Mouse (Mus musculus): ENCODE data around the gene Lrrc15. TPM values are rescaled to one million over a fixed set of nuclear protein-coding genes. Genes with fewer than 3 reads are reported as not detected.
A peak's percentile ranks its signal among the peaks of the same experiment; 100 is the strongest.

Gene Lrrc15
- polyA plus RNA-seq, 1 experiment from 2014 or later, result 0.53 TPM

GRCm38 (mm10) chr16:30271941-30272595, 11.0 kb downstream of the Lrrc15 start:
- ATAC-seq (ENCODE audit: low FRiP score), result no peak
- no peak overlapping the region for H3K4me3 ChIP-seq
- 65% methylated on average over 6 of the region's 6 CpGs for WGBS
- no peak overlapping the region; the same call in 1 of the 2 replicates for H3K27ac ChIP-seq
- H3K36me3 ChIP-seq, result no peaks in the 10 kb centered on the region
- no peak overlapping the region for H3K9ac ChIP-seq
- no peak overlapping the region for H3K4me2 ChIP-seq (replicated peaks)
- H3K9me3 ChIP-seq (replicated peaks), result no peaks in the 10 kb centered on the region
- peaks cover 6% of the 10 kb centered on the region; the same call in 1 of the 2 replicates for H3K27me3 ChIP-seq
- peaks cover 4% of the 10 kb centered on the region; the same call in 1 of the 2 replicates for H3K4me1 ChIP-seq

GRCm38 (mm10) chr16:30271223-30271761, 11.8 kb downstream of the Lrrc15 start:
- Histone ChIP-seq H3K27ac (no peak overlapping the region; the same call in 1 of the 2 replicates), H3K9ac (no peak overlapping the region), H3K4me2 (replicated peaks) (no peak overlapping the region), H3K27me3 (peaks cover 6% of the 10 kb centered on the region; the same call in 1 of the 2 replicates), H3K4me1 (peaks cover 4% of the 10 kb centered on the region; the same call in 1 of the 2 replicates), H3K4me3 (no peak overlapping the region), H3K36me3 (no peaks in the 10 kb centered on the region), H3K9me3 (replicated peaks) (no peaks in the 10 kb centered on the region)
- WGBS, result 69% methylated on average over 8 of the region's 8 CpGs
- no peak for ATAC-seq (ENCODE audit: low FRiP score)

- Histone ChIP-seq H3K27me3 (peaks cover 10% of the 10 kb centered on the region; the same call in 1 of the 2 replicates), H3K36me3 (no peaks in the 10 kb centered on the region), H3K4me1 (no peaks in the 10 kb centered on the region), H3K9ac (no peak within 1 kb of the TSS), H3K9me3 (replicated peaks) (no peaks in the 10 kb centered on the region), H3K4me3 (no peak within 1 kb of the TSS), H3K27ac (no peak within 1 kb of the TSS), H3K4me2 (replicated peaks) (no peak within 1 kb of the TSS)
- ATAC-seq (ENCODE audit: low FRiP score), result no peak
- WGBS, result 83% methylated on average over 5 of the region's 5 CpGs
These were observed 15.7 kb downstream of the Lrrc15 start, which contains the start of gene Cpn2 for GRCm38 (mm10) chr16:30267359-30267758. Cpn2 (minus strand) TSS chr16:30267499.

- H3K27me3 ChIP-seq, result peaks cover 10% of the 10 kb centered on the region; the same call in 1 of the 2 replicates
- H3K4me3 ChIP-seq, result no peak overlapping the region
- H3K36me3 ChIP-seq, result no peaks in the 10 kb centered on the region
- no peak for ATAC-seq (ENCODE audit: low FRiP score)
- no peaks in the 10 kb centered on the region for H3K4me1 ChIP-seq
- no peak overlapping the region for H3K27ac ChIP-seq
- H3K9ac ChIP-seq, result no peak overlapping the region
- H3K4me2 ChIP-seq (replicated peaks), result no peak overlapping the region
- 90% methylated on average over 5 of the region's 5 CpGs for WGBS
- no peaks in the 10 kb centered on the region for H3K9me3 ChIP-seq (replicated peaks)
These were observed 16.5 kb downstream of the Lrrc15 start for GRCm38 (mm10) chr16:30266561-30266960.

- no peak overlapping the region for H3K9ac ChIP-seq
- no peaks in the 10 kb centered on the region for H3K36me3 ChIP-seq
- H3K4me1 ChIP-seq, result no peaks in the 10 kb centered on the region
- 74% methylated on average over 4 of the region's 4 CpGs for WGBS
- H3K27me3 ChIP-seq, result peaks cover 10% of the 10 kb centered on the region; the same call in 1 of the 2 replicates
- no peak for ATAC-seq (ENCODE audit: low FRiP score)
- H3K27ac ChIP-seq, result no peak overlapping the region
- no peaks in the 10 kb centered on the region for H3K9me3 ChIP-seq (replicated peaks)
- no peak overlapping the region for H3K4me2 ChIP-seq (replicated peaks)
- no peak overlapping the region for H3K4me3 ChIP-seq
These were observed 17.4 kb downstream of the Lrrc15 start for GRCm38 (mm10) chr16:30265611-30266010.

- Histone ChIP-seq H3K4me2 (replicated peaks) (no peak overlapping the region), H3K27me3 (peaks cover 5% of the 10 kb centered on the region; the same call in 1 of the 2 replicates), H3K36me3 (no peaks in the 10 kb centered on the region), H3K9me3 (replicated peaks) (no peaks in the 10 kb centered on the region), H3K27ac (no peak overlapping the region), H3K9ac (no peak overlapping the region), H3K4me3 (no peak overlapping the region), H3K4me1 (no peaks in the 10 kb centered on the region)
- WGBS, result 55% methylated on average over 4 of the region's 4 CpGs
- ATAC-seq (ENCODE audit: low FRiP score), result no peak
These were observed 19.9 kb downstream of the Lrrc15 start for GRCm38 (mm10) chr16:30263156-30263555.

- H3K27me3 ChIP-seq, result peaks cover 5% of the 10 kb centered on the region; the same call in 1 of the 2 replicates
- H3K9me3 ChIP-seq (replicated peaks), result no peaks in the 10 kb centered on the region
- no peak overlapping the region for H3K27ac ChIP-seq
- 0 out of 2 replicates have a peak, but pooled peaks have one; percentile 23 for ATAC-seq (ENCODE audit: low FRiP score)
- H3K9ac ChIP-seq, result no peak overlapping the region
- no peak overlapping the region for H3K4me2 ChIP-seq (replicated peaks)
- 1% methylated on average over 2 of the region's 2 CpGs for WGBS
- no peak overlapping the region for H3K4me3 ChIP-seq
- H3K4me1 ChIP-seq, result no peaks in the 10 kb centered on the region
- H3K36me3 ChIP-seq, result no peaks in the 10 kb centered on the region
These were observed 20.4 kb downstream of the Lrrc15 start for GRCm38 (mm10) chr16:30262664-30263063.

GRCm38 (mm10) chr16:30262157-30262556, 20.9 kb downstream of the Lrrc15 start:
- H3K27ac ChIP-seq, result no peak overlapping the region
- no peak overlapping the region for H3K4me2 ChIP-seq (replicated peaks)
- 90% methylated on average over 10 of the region's 10 CpGs for WGBS
- no peaks in the 10 kb centered on the region for H3K9me3 ChIP-seq (replicated peaks)
- ATAC-seq (ENCODE audit: low FRiP score), result no peak
- H3K36me3 ChIP-seq, result no peaks in the 10 kb centered on the region
- no peak overlapping the region for H3K4me3 ChIP-seq
- H3K27me3 ChIP-seq, result peaks cover 8% of the 10 kb centered on the region; the same call in 1 of the 2 replicates
- no peaks in the 10 kb centered on the region for H3K4me1 ChIP-seq
- no peak overlapping the region for H3K9ac ChIP-seq

- no peak overlapping the region for H3K27ac ChIP-seq
- H3K27me3 ChIP-seq, result peaks cover 12% of the 10 kb centered on the region; the same call in 1 of the 2 replicates
- H3K9me3 ChIP-seq (replicated peaks), result no peaks in the 10 kb centered on the region
- H3K4me2 ChIP-seq (replicated peaks), result no peak overlapping the region
- H3K9ac ChIP-seq, result no peak overlapping the region
- no peak overlapping the region for H3K4me3 ChIP-seq
- WGBS, result 90% methylated on average over 9 of the region's 9 CpGs
- no peak for ATAC-seq (ENCODE audit: low FRiP score)
- no peaks in the 10 kb centered on the region for H3K4me1 ChIP-seq
- no peaks in the 10 kb centered on the region for H3K36me3 ChIP-seq
These were observed 21.7 kb downstream of the Lrrc15 start for GRCm38 (mm10) chr16:30261341-30261740.

GRCm38 (mm10) chr16:30260012-30260635, 22.9 kb downstream of the Lrrc15 start:
- no peak for ATAC-seq (ENCODE audit: low FRiP score)
- H3K4me1 ChIP-seq, result no peaks in the 10 kb centered on the region
- 86% methylated on average over 15 of the region's 15 CpGs for WGBS

GRCm38 (mm10) chr16:30259444-30259843, 23.6 kb downstream of the Lrrc15 start:
- H3K27ac ChIP-seq, result no peak overlapping the region
- whole genome bisulfite sequencing, result 86% methylated on average over 10 of the region's 10 CpGs

More at GRCm38 (mm10) chr16:30260012-30260635, 22.9 kb downstream of the Lrrc15 start:
- H3K27me3 ChIP-seq, result peaks cover 12% of the 10 kb centered on the region; the same call in 1 of the 2 replicates
- no peak overlapping the region for H3K27ac ChIP-seq
- no peak overlapping the region for H3K4me3 ChIP-seq
- no peak overlapping the region for H3K9ac ChIP-seq
- H3K9me3 ChIP-seq (replicated peaks), result no peaks in the 10 kb centered on the region
- H3K36me3 ChIP-seq, result no peaks in the 10 kb centered on the region
- H3K4me2 ChIP-seq (replicated peaks), result no peak overlapping the region

GRCm38 (mm10) chr16:30258441-30258840, 24.6 kb downstream of the Lrrc15 start:
- Histone ChIP-seq H3K27ac (no peak overlapping the region), H3K27me3 (peaks cover 8% of the 10 kb centered on the region; the same call in 1 of the 2 replicates), H3K4me3 (no peak overlapping the region), H3K36me3 (no peaks in the 10 kb centered on the region), H3K9me3 (replicated peaks) (no peaks in the 10 kb centered on the region), H3K4me2 (replicated peaks) (no peak overlapping the region), H3K9ac (no peak overlapping the region), H3K4me1 (no peaks in the 10 kb centered on the region)
- 88% methylated on average over 7 of the region's 7 CpGs for WGBS
- ATAC-seq (ENCODE audit: low FRiP score), result no peak

More at GRCm38 (mm10) chr16:30259444-30259843, 23.6 kb downstream of the Lrrc15 start:
- Histone ChIP-seq H3K27me3 (peaks cover 12% of the 10 kb centered on the region; the same call in 1 of the 2 replicates), H3K4me1 (no peaks in the 10 kb centered on the region), H3K9me3 (replicated peaks) (no peaks in the 10 kb centered on the region), H3K36me3 (no peaks in the 10 kb centered on the region), H3K9ac (no peak overlapping the region), H3K4me3 (no peak overlapping the region), H3K4me2 (replicated peaks) (no peak overlapping the region)
- ATAC-seq (ENCODE audit: low FRiP score), result no peak
